Mouse (Mus musculus) T-helper 2 cell (primary cell): ENCODE data around the gene Slc22a21.

ENCODE experiments used
- in situ Hi-C: fragments of 300-600 bp; cut with MboI, MseI; formaldehyde crosslinking; loops from one replicate; pipeline ENCODE4 v1.15.1; 2025; ENCODE audit warnings: high pct_unique_total_duplicates

The Slc22a21 gene

GRCm38 (mm10) chr11:53911011-53911410, 69.1 kb downstream of the Slc22a21 start:
- in situ Hi-C loops: no loop called here

- in situ Hi-C loops: no loop called here
Measured at GRCm38 (mm10) chr11:53908686-53909085, 71.4 kb downstream of the Slc22a21 start.

GRCm38 (mm10) chr11:53904534-53904925, 75.6 kb downstream of the Slc22a21 start:
- in situ Hi-C loops: no loop called here

GRCm38 (mm10) chr11:53903781-53904533, 76.2 kb downstream of the Slc22a21 start:
- in situ Hi-C loops: no loop called here

GRCm38 (mm10) chr11:53902741-53903140, 77.4 kb downstream of the Slc22a21 start:
- in situ Hi-C loops: no loop called here

- in situ Hi-C loops: no loop called here
Measured at GRCm38 (mm10) chr11:53900991-53901390, 79.1 kb downstream of the Slc22a21 start.

GRCm38 (mm10) chr11:53899981-53900380, 80.2 kb downstream of the Slc22a21 start:
- in situ Hi-C loops: no loop called here
